ENCODE assay signal across 26 mouse cellular contexts in the genomic region with DNA sequence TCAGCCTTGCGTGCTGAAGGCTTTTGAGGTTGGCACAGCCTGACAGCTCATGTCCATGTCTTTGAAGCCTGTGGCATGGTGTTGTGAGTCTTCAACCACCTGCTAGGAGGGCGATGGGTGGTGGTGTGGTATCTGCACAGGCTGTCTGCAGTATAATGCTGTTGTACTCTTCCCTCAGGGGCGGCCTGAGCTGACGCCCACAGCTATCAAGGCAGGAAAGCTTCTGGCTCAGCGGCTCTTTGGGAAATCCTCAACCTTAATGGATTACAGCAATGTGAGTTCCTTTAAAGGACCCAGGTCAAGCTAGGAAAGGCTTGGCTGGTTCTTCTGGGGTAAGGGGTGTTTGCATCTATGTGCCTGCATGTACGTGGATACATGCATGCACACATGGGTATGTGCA. TPM values are rescaled to one million over a fixed set of nuclear protein-coding genes. Genes with fewer than 3 reads are reported as not detected.
DNase-seq lines count a peak whose midpoint lies in the region; ATAC-seq lines count a peak whose summit lies in the region.
"Had no signal": no experiment of that assay in that cellular context is flagged by ENCODE, and none has a peak within 500 bp of the region (broad histone marks: within the 10 kb centered on the region; RNA-seq: fewer than 3 reads in every experiment).

No protein-coding gene starts in this region.

- peaks cover 15% of the 10 kb centered on the region; the same call in 1 of the 2 replicates for H3K4me1 ChIP-seq in embryonic facial prominence, embryonic 13.5 days
- peaks cover 19% of the 10 kb centered on the region for H3K4me1 ChIP-seq in embryonic facial prominence, embryonic 10.5 days
- H3K4me1 ChIP-seq in hindbrain, embryonic 10.5 days (replicated peaks), result peaks cover 21% of the 10 kb centered on the region
- H3K4me1 ChIP-seq in hindbrain, embryonic 16.5 days (ENCODE audit: control insufficient read depth, insufficient read depth, low read depth, low read length), result no peaks in the 10 kb centered on the region
- peaks cover 8% of the 10 kb centered on the region; the same call in 1 of the 2 replicates for H3K4me1 ChIP-seq in embryonic facial prominence, embryonic 14.5 days (ENCODE audit: control insufficient read depth, insufficient read depth, low read length)
- H3K4me1 ChIP-seq: embryonic facial prominence, embryonic 15.5 days had no signal

- 0 out of 2 replicates have a peak overlapping the region, but pooled peaks have one; percentile 12 for H3K27ac ChIP-seq in embryonic facial prominence, embryonic 13.5 days
- H3K27ac ChIP-seq in embryonic facial prominence, embryonic 10.5 days (replicated peaks), result no peak overlapping the region
- H3K27ac ChIP-seq in hindbrain, embryonic 10.5 days, result 0 out of 2 replicates have a peak overlapping the region, but pooled peaks have one; percentile 3
- no peak overlapping the region for H3K27ac ChIP-seq in hindbrain, embryonic 16.5 days (ENCODE audit: low read depth, low read length)
- H3K27ac ChIP-seq in embryonic facial prominence, embryonic 14.5 days (replicated peaks; ENCODE audit: low read depth, low read length), result no peak overlapping the region
- H3K27ac ChIP-seq: embryonic facial prominence, embryonic 15.5 days had no signal

- H3K27me3 ChIP-seq in embryonic facial prominence, embryonic 13.5 days, result no peaks in the 10 kb centered on the region
- H3K27me3 ChIP-seq in embryonic facial prominence, embryonic 10.5 days (replicated peaks; ENCODE audit: low read depth, poor library complexity, severe bottlenecking), result no peaks in the 10 kb centered on the region
- no peaks in the 10 kb centered on the region for H3K27me3 ChIP-seq in hindbrain, embryonic 10.5 days (ENCODE audit: insufficient read depth, poor library complexity, severe bottlenecking)
- H3K27me3 ChIP-seq in hindbrain, embryonic 16.5 days (replicated peaks; ENCODE audit: control insufficient read depth, insufficient read depth, low read length), result no peaks in the 10 kb centered on the region
- no peaks in the 10 kb centered on the region for H3K27me3 ChIP-seq in embryonic facial prominence, embryonic 14.5 days (replicated peaks; ENCODE audit: control insufficient read depth, insufficient read depth, low read length)
- H3K27me3 ChIP-seq: CH12.LX; embryonic facial prominence, embryonic 15.5 days; forebrain, embryonic 12.5 days; Patski had no signal

- H3K36me3 ChIP-seq in embryonic facial prominence, embryonic 13.5 days, result peaks cover 8% of the 10 kb centered on the region; the same call in 1 of the 2 replicates
- peaks cover 41% of the 10 kb centered on the region for H3K36me3 ChIP-seq in embryonic facial prominence, embryonic 10.5 days (replicated peaks)
- peaks cover 40% of the 10 kb centered on the region for H3K36me3 ChIP-seq in hindbrain, embryonic 10.5 days
- H3K36me3 ChIP-seq in hindbrain, embryonic 16.5 days (ENCODE audit: control insufficient read depth, insufficient read depth, low read length), result peaks cover 6% of the 10 kb centered on the region
- no peaks in the 10 kb centered on the region; the same call in 1 of the 2 replicates for H3K36me3 ChIP-seq in embryonic facial prominence, embryonic 14.5 days (ENCODE audit: control insufficient read depth, insufficient read depth, low read length)

- H3K9me3 ChIP-seq in embryonic facial prominence, embryonic 13.5 days, result no peaks in the 10 kb centered on the region
- no peaks in the 10 kb centered on the region for H3K9me3 ChIP-seq in embryonic facial prominence, embryonic 10.5 days
- H3K9me3 ChIP-seq in hindbrain, embryonic 10.5 days, result no peaks in the 10 kb centered on the region
- no peaks in the 10 kb centered on the region for H3K9me3 ChIP-seq in hindbrain, embryonic 16.5 days (ENCODE audit: control insufficient read depth, low read length)
- no peaks in the 10 kb centered on the region for H3K9me3 ChIP-seq in embryonic facial prominence, embryonic 14.5 days (ENCODE audit: control insufficient read depth, low read length)
- H3K9me3 ChIP-seq: embryonic facial prominence, embryonic 15.5 days; forebrain, embryonic 10.5 days; forebrain, embryonic 12.5 days; G1E had no signal

- H3K4me2 ChIP-seq in embryonic facial prominence, embryonic 13.5 days, result no peak overlapping the region
- no peak overlapping the region for H3K4me2 ChIP-seq in hindbrain, embryonic 16.5 days (ENCODE audit: low read length)
- no peak overlapping the region for H3K4me2 ChIP-seq in embryonic facial prominence, embryonic 14.5 days (ENCODE audit: low read depth, low read length)
- H3K4me2 ChIP-seq: embryonic facial prominence, embryonic 15.5 days; forebrain, embryonic 12.5 days had no signal

- H3K4me3 ChIP-seq in embryonic facial prominence, embryonic 13.5 days, result no peak overlapping the region
- H3K4me3 ChIP-seq in embryonic facial prominence, embryonic 10.5 days, result no peak overlapping the region
- no peak overlapping the region for H3K4me3 ChIP-seq in hindbrain, embryonic 10.5 days
- no peak overlapping the region for H3K4me3 ChIP-seq in hindbrain, embryonic 16.5 days (ENCODE audit: low read length)
- H3K4me3 ChIP-seq in embryonic facial prominence, embryonic 14.5 days (ENCODE audit: low read depth, low read length), result no peak overlapping the region
- H3K4me3 ChIP-seq: embryonic facial prominence, embryonic 15.5 days; erythroblast, embryonic 14.5 days; forebrain, embryonic 10.5 days; forebrain, embryonic 12.5 days had no signal

- ATAC-seq in embryonic facial prominence, embryonic 13.5 days (ENCODE audit: insufficient number of reproducible peaks, insufficient read depth, low FRiP score, low TSS enrichment, low read depth), result no peak
- ATAC-seq in hindbrain, embryonic 16.5 days, result no peak
- no peak for ATAC-seq in embryonic facial prominence, embryonic 14.5 days (ENCODE audit: low read depth)
- ATAC-seq: activated CD4-positive, CD25-positive, alpha-beta regulatory T cell, adult 4 months; CD4-positive, CD25-positive, alpha-beta regulatory T cell, adult 4 months; forebrain, embryonic 14.5 days; forebrain, embryonic 16.5 days had no signal

- no peak for DNase-seq in embryonic facial prominence, embryonic 10.5 days (ENCODE audit: low spot score)
- DNase-seq in hindbrain, embryonic 10.5 days (ENCODE audit: low spot score), result no peak
- peak; percentile 34 for DNase-seq in testis, postnatal 10 days (ENCODE audit: low spot score)
- DNase-seq in testis, postnatal 14 days (ENCODE audit: low spot score), result no peak
- no peak for DNase-seq in embryonic facial prominence, embryonic 14.5 days (ENCODE audit: low spot score)
- DNase-seq: adrenal gland, adult 8-10 months; adrenal gland, postnatal 14 days; adrenal gland, postnatal 36 days; B cell, adult 2 months; cerebellum, adult 11-12 months; cerebellum, adult 2 months; cerebellum, adult 9-10 months; cerebellum, postnatal 25 days had no signal

- no peak overlapping the region for H3K9ac ChIP-seq in embryonic facial prominence, embryonic 13.5 days
- no peak overlapping the region for H3K9ac ChIP-seq in hindbrain, embryonic 16.5 days (ENCODE audit: low read depth, low read length)
- H3K9ac ChIP-seq in embryonic facial prominence, embryonic 14.5 days (ENCODE audit: low read depth, low read length), result 0 out of 2 replicates have a peak overlapping the region, but pooled peaks have one; percentile 2
- H3K9ac ChIP-seq: embryonic facial prominence, embryonic 15.5 days; forebrain, embryonic 12.5 days had no signal

- 80% methylated on average over 6 of the region's 6 CpGs for WGBS in embryonic facial prominence, embryonic 13.5 days
- WGBS in embryonic facial prominence, embryonic 10.5 days, result 85% methylated on average over 6 of the region's 6 CpGs
- 85% methylated on average over 6 of the region's 6 CpGs for WGBS in hindbrain, embryonic 10.5 days
- WGBS in hindbrain, embryonic 16.5 days, result 87% methylated on average over 6 of the region's 6 CpGs
- WGBS in embryonic facial prominence, embryonic 14.5 days, result 76% methylated on average over 6 of the region's 6 CpGs

RNA-seq across cellular contexts. Expression of gene Gnb1l, which starts 26.5 kb away (rescaled TPM):
- 19.7 and 20.3 TPM in 2 replicates for polyA plus RNA-seq in embryonic facial prominence, embryonic 13.5 days (2015; fragmentation: Nextera tagmentation; extraction: Ambion mirVana)
- polyA plus RNA-seq in embryonic facial prominence, embryonic 10.5 days (2016; fragmentation: Nextera tagmentation; extraction: Ambion mirVana), result 17.9 and 19.1 TPM in 2 replicates
- 16.8 and 19.5 TPM in 2 replicates for polyA plus RNA-seq in hindbrain, embryonic 10.5 days (2016; fragmentation: Nextera tagmentation; extraction: Ambion mirVana)
- polyA plus RNA-seq in hindbrain, embryonic 16.5 days (2015; fragmentation: Nextera tagmentation; extraction: Ambion mirVana), result 16.4 and 19.3 TPM in 2 replicates
- polyA plus RNA-seq in embryonic facial prominence, embryonic 14.5 days (2014; fragmentation: Nextera tagmentation; extraction: Ambion mirVana), result 16.5 and 17.8 TPM in 2 replicates

RNA-seq across cellular contexts. Expression of gene Rtl10, which starts 26.7 kb away (rescaled TPM):
- 5.4 and 5.5 TPM in 2 replicates for polyA plus RNA-seq in embryonic facial prominence, embryonic 13.5 days (2015; fragmentation: Nextera tagmentation; extraction: Ambion mirVana)
- polyA plus RNA-seq in embryonic facial prominence, embryonic 10.5 days (2016; fragmentation: Nextera tagmentation; extraction: Ambion mirVana), result 3.8 and 4.1 TPM in 2 replicates
- 2.2 and 2.7 TPM in 2 replicates for polyA plus RNA-seq in hindbrain, embryonic 10.5 days (2016; fragmentation: Nextera tagmentation; extraction: Ambion mirVana)
- 3.2 and 3.6 TPM in 2 replicates for polyA plus RNA-seq in hindbrain, embryonic 16.5 days (2015; fragmentation: Nextera tagmentation; extraction: Ambion mirVana)
- polyA plus RNA-seq in embryonic facial prominence, embryonic 14.5 days (2014; fragmentation: Nextera tagmentation; extraction: Ambion mirVana), result 3.2 and 3.8 TPM in 2 replicates

RNA-seq across cellular contexts. Expression of gene Comt, which starts 45.3 kb away (rescaled TPM):
- polyA plus RNA-seq in embryonic facial prominence, embryonic 13.5 days (2015; fragmentation: Nextera tagmentation; extraction: Ambion mirVana), result 73.9 and 78.8 TPM in 2 replicates
- polyA plus RNA-seq in embryonic facial prominence, embryonic 10.5 days (2016; fragmentation: Nextera tagmentation; extraction: Ambion mirVana), result 56.2 and 58.4 TPM in 2 replicates
- 62.5 and 67.9 TPM in 2 replicates for polyA plus RNA-seq in hindbrain, embryonic 10.5 days (2016; fragmentation: Nextera tagmentation; extraction: Ambion mirVana)
- 119 and 123 TPM in 2 replicates for polyA plus RNA-seq in hindbrain, embryonic 16.5 days (2015; fragmentation: Nextera tagmentation; extraction: Ambion mirVana)
- polyA plus RNA-seq in embryonic facial prominence, embryonic 14.5 days (2014; fragmentation: Nextera tagmentation; extraction: Ambion mirVana), result 85.4 and 86.4 TPM in 2 replicates

RNA-seq across cellular contexts. Expression of gene Txnrd2, which starts 45.8 kb away (rescaled TPM):
- 14.9 and 17.7 TPM in 2 replicates for polyA plus RNA-seq in embryonic facial prominence, embryonic 13.5 days (2015; fragmentation: Nextera tagmentation; extraction: Ambion mirVana)
- 27.9 and 32.3 TPM in 2 replicates for polyA plus RNA-seq in embryonic facial prominence, embryonic 10.5 days (2016; fragmentation: Nextera tagmentation; extraction: Ambion mirVana)
- 30.5 and 34.7 TPM in 2 replicates for polyA plus RNA-seq in hindbrain, embryonic 10.5 days (2016; fragmentation: Nextera tagmentation; extraction: Ambion mirVana)
- polyA plus RNA-seq in hindbrain, embryonic 16.5 days (2015; fragmentation: Nextera tagmentation; extraction: Ambion mirVana), result 37.5 and 40.6 TPM in 2 replicates
- 14.7 TPM in 2 replicates for polyA plus RNA-seq in embryonic facial prominence, embryonic 14.5 days (2014; fragmentation: Nextera tagmentation; extraction: Ambion mirVana)

Comparison
In these comparisons a context has a peak if more than half of its experiments do, and no peak if none do; other contexts are left out.
1. H3K27ac ChIP-seq: peak in embryonic facial prominence, embryonic 13.5 days (single experiment) and hindbrain, embryonic 10.5 days (single experiment); none in embryonic facial prominence, embryonic 10.5 days (single experiment), hindbrain, embryonic 16.5 days (single experiment) and embryonic facial prominence, embryonic 14.5 days (single experiment).